Mouse (Mus musculus) limb, embryonic 12.5 days (tissue): Measurements from ENCODE around the gene Yju2. TPM values are rescaled to one million over a fixed set of nuclear protein-coding genes. Genes with fewer than 3 reads are reported as not detected.
A peak's percentile ranks its signal among the peaks of the same experiment; 100 is the strongest.

Experiments used
- ATAC-seq: fragments of 200-750 bp; cut with Nextera tagmentation; 2 replicates; pipeline ENCODE4 v1.8.0; 2017; ENCODE audit warnings: low read depth, moderate TSS enrichment; ENCODE audit not compliant: insufficient number of reproducible peaks, insufficient read depth, low FRiP score, low TSS enrichment
- H3K27ac ChIP-seq: fragments of 300-500 bp; sonication (generic); 2 replicates; pipeline ENCODE4 v1.5.1; 2016; ENCODE audit warnings: mild to moderate bottlenecking, moderate library complexity
- H3K27me3 ChIP-seq: fragments of 300-500 bp; sonication (generic); 2 replicates; pipeline ENCODE4 v1.6.1; 2016; ENCODE audit warnings: mild to moderate bottlenecking, moderate library complexity
- H3K36me3 ChIP-seq: fragments of 300-500 bp; sonication (generic); 2 replicates; pipeline ENCODE4 v1.6.1; 2016; ENCODE audit warnings: mild to moderate bottlenecking, moderate library complexity
- H3K4me1 ChIP-seq: fragments of 300-500 bp; sonication (generic); replicated peaks from 2 replicates; pipeline ENCODE4 v1.6.1; 2016
- H3K4me2 ChIP-seq: fragments of 300-500 bp; sonication (generic); 2 replicates; pipeline ENCODE4 v1.6.1; 2016; ENCODE audit warnings: mild to moderate bottlenecking, moderate library complexity
- H3K4me3 ChIP-seq: fragments of 300-500 bp; sonication (generic); replicated peaks from 2 replicates; pipeline ENCODE4 v1.5.1; 2016; ENCODE audit warnings: mild to moderate bottlenecking
- H3K9ac ChIP-seq: fragments of 300-500 bp; sonication (generic); replicated peaks from 2 replicates; pipeline ENCODE4 v1.6.1; 2016; ENCODE audit warnings: mild to moderate bottlenecking, moderate library complexity
- H3K9me3 ChIP-seq: fragments of 300-500 bp; sonication (generic); 2 replicates; pipeline ENCODE4 v1.6.1; 2016; ENCODE audit warnings: mild to moderate bottlenecking, moderate library complexity
- WGBS: fragments of 180-500 bp; shearing (Covaris S2); methylation state at CpG from one replicate; pipeline ENCODE4 v1.1.7; 2016; 5-methylcytosine and 5-hydroxymethylcytosine counted together
- polyA plus RNA-seq: library from polyadenylated mRNA; unstranded; fragments of >200 nt; fragmentation: Nextera tagmentation; extraction: Ambion mirVana; gene quantifications from 2 replicates; pipeline ENCODE4 v1.2.1, GENCODE M21; 2016

Yju2 gene
- polyA plus RNA-seq, 1 experiment from 2014 or later = 26.6 TPM

DNA sequence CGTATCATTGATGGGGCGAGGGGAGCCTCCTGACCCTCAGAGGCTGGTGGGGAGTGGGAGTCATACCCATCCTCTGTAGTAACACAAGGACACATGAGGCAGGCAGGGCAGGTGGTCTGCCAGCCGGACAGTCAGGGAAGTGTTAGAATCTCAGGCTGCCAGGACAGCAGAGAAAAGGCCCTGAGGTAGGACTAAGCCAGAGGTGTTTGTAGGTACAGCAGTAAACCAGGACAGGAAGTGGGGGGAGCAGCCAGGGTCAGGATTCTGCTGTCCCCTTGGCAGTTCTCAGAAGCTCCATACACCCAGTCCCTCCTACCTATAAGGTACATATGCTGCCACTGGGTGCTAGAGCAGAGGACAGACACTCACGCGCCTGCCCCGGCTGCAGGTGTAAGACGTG lies 2.7 kb downstream of the Yju2 start:
- no peaks in the 10 kb centered on the region for H3K27me3 ChIP-seq

GRCm38 (mm10) chr17:55963171-55963570 lies 4.3 kb downstream of the Yju2 start:
- H3K4me3 ChIP-seq = no peak overlapping the region
- H3K4me2 ChIP-seq = no peak overlapping the region
- no peak overlapping the region for H3K9ac ChIP-seq
- no peaks in the 10 kb centered on the region for H3K27me3 ChIP-seq
- H3K4me1 ChIP-seq = peaks cover 9% of the 10 kb centered on the region
- 82% methylated on average over 14 of the region's 14 CpGs for WGBS
- no peaks in the 10 kb centered on the region for H3K9me3 ChIP-seq
- no peak for ATAC-seq
- H3K36me3 ChIP-seq = peaks cover 71% of the 10 kb centered on the region
- H3K27ac ChIP-seq = no peak overlapping the region

More for the DNA sequence above, 2.7 kb downstream of the Yju2 start:
- peaks cover 17% of the 10 kb centered on the region for H3K4me1 ChIP-seq
- no peak overlapping the region for H3K9ac ChIP-seq
- no peak overlapping the region for H3K4me2 ChIP-seq
- H3K27ac ChIP-seq = no peak overlapping the region
- H3K36me3 ChIP-seq = peaks cover 55% of the 10 kb centered on the region
- no peak overlapping the region for H3K4me3 ChIP-seq
- no peak for ATAC-seq
- 87% methylated on average over 7 of the region's 7 CpGs for WGBS
- H3K9me3 ChIP-seq = no peaks in the 10 kb centered on the region

GRCm38 (mm10) chr17:55964496-55964895 lies 5.6 kb downstream of the Yju2 start:
- ATAC-seq = no peak
- 90% methylated on average over 10 of the region's 10 CpGs for WGBS
- Histone ChIP-seq H3K4me1 (peaks cover 5% of the 10 kb centered on the region), H3K9ac (no peak overlapping the region), H3K36me3 (peaks cover 75% of the 10 kb centered on the region), H3K4me3 (no peak overlapping the region), H3K9me3 (no peaks in the 10 kb centered on the region), H3K4me2 (no peak overlapping the region), H3K27me3 (no peaks in the 10 kb centered on the region), H3K27ac (no peak overlapping the region)

GRCm38 (mm10) chr17:55964996-55965395 lies 6.1 kb downstream of the Yju2 start:
- Histone ChIP-seq H3K4me3 (no peak overlapping the region), H3K27me3 (no peaks in the 10 kb centered on the region), H3K9ac (no peak overlapping the region), H3K4me1 (no peaks in the 10 kb centered on the region; the same call in 1 of the 2 replicates), H3K27ac (no peak overlapping the region), H3K9me3 (no peaks in the 10 kb centered on the region), H3K4me2 (no peak overlapping the region), H3K36me3 (peaks cover 75% of the 10 kb centered on the region)
- 81% methylated on average over 9 of the region's 9 CpGs for WGBS
- no peak for ATAC-seq

DNA sequence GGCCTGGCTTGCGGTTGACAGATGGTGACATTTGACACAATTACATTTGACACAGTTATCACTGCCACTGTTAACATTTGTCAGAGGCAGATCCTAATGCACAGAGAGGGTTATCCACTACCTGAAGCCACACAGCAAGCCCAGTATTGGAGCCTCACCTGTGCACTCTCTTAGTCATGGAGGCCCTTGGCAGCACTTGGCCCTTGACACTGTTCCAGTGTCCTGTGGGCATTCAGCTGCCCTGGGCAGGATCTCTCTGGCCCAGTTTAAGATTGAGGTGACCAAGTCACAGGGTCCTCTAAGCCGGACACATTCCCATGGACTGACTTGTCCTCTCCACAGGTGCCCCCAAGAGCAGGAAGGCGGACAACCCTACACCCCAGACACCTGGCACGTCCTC lies 8.3 kb downstream of the Yju2 start:
- no peak overlapping the region for H3K9ac ChIP-seq
- ATAC-seq = no peak
- H3K27ac ChIP-seq = no peak overlapping the region
- H3K4me3 ChIP-seq = no peak overlapping the region
- H3K36me3 ChIP-seq = peaks cover 59% of the 10 kb centered on the region
- H3K4me1 ChIP-seq = peaks cover 12% of the 10 kb centered on the region
- peaks cover 5% of the 10 kb centered on the region; the same call in 1 of the 2 replicates for H3K27me3 ChIP-seq
- no peaks in the 10 kb centered on the region for H3K9me3 ChIP-seq
- no peak overlapping the region for H3K4me2 ChIP-seq
- 93% methylated on average over 4 of the region's 4 CpGs for WGBS

- H3K27ac ChIP-seq = no peak overlapping the region
- H3K36me3 ChIP-seq = peaks cover 57% of the 10 kb centered on the region
- peaks cover 12% of the 10 kb centered on the region for H3K4me1 ChIP-seq
- H3K4me3 ChIP-seq = no peak overlapping the region
- H3K27me3 ChIP-seq = peaks cover 5% of the 10 kb centered on the region; the same call in 1 of the 2 replicates
- 69% methylated on average over 7 of the region's 7 CpGs for WGBS
- H3K9ac ChIP-seq = no peak overlapping the region
- H3K4me2 ChIP-seq = no peak overlapping the region
- H3K9me3 ChIP-seq = no peaks in the 10 kb centered on the region
- no peak for ATAC-seq
These were observed 9.3 kb downstream of the Yju2 start for GRCm38 (mm10) chr17:55968210-55968609.

GRCm38 (mm10) chr17:55969560-55969959 lies 10.7 kb downstream of the Yju2 start:
- Histone ChIP-seq H3K27me3 (peaks cover 5% of the 10 kb centered on the region; the same call in 1 of the 2 replicates), H3K4me1 (peaks cover 12% of the 10 kb centered on the region), H3K4me3 (peak overlapping the region; percentile 63), H3K9ac (no peak overlapping the region), H3K36me3 (peaks cover 55% of the 10 kb centered on the region), H3K27ac (no peak overlapping the region), H3K4me2 (peak overlapping the region; percentile 83), H3K9me3 (no peaks in the 10 kb centered on the region)
- no peak for ATAC-seq
- WGBS = 53% methylated on average over 14 of the region's 14 CpGs

DNA sequence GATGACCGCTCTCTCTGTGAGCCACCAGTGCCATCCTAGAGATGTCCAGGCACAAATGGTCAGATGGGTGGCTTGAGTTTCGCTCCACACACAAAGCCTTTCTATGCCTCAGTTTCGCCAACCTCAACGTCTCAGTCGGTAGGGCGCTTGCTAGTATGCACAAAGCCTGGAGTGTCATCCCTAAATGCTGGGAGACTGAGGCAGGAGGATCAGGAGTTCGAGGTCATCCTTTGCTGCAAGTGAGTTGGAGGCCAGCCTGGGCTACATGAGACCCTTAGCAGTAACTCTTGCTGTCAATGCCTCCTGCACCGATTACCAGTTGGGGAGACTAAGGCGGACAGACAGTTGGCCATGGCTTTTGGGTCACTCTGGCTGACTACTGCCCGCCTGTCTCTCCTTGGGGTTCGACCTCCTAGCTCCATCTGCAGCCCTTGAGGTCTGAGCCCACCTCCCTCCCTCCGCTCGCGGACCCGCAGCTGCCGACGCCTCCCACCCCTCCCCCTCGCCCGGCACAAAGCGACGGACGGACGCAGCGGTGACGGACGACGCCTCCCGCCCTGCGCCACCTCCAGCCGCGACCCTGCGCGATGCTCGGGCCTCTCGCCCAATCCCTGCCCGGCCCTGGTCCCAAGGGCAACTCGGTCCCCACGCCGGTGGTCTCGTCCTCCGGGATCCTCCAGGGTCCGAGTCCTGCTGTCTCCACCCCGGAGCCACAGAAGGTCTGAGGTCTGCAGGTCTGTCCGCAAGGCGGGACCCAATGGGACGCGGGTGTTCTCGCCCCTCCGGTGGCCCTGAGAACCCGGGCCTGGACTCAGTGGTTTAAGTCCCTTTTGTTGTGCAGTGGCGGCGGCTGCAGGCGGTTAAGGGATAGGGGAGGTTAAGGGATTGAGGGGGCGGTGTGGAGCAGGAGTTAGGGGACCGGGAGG lies 11.3 kb downstream of the Yju2 start, which contains the start of gene Shd:
Gene Shd (plus strand): TSS at position 502 of the 926 bp plus-strand sequence.
- Histone ChIP-seq H3K9ac (peak within 1 kb of the TSS; percentile 78), H3K9me3 (no peaks in the 10 kb centered on the region), H3K36me3 (peaks cover 50% of the 10 kb centered on the region)

DNA sequence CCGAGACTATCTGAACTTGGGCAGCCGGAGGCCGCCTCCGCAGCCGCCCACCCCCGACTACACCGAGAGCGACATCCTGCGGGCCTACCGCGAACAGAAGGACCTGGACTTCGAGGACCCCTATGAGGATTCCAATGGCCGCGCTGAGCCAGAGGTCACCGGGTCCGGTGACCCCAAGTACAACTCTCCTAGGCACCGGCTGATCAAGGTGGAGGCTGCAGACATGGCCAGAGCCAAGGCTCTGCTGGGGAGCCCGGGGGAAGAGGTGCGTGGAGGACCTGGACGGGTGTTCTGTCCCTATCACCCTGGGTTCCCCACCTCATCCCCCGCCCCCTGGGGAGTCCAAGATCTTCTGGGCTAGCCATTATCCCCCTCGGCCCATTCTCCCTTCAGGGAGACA lies 12.6 kb downstream of the Yju2 start:
- Histone ChIP-seq H3K9me3 (no peaks in the 10 kb centered on the region), H3K4me2 (peak overlapping the region; percentile 83), H3K4me1 (peaks cover 15% of the 10 kb centered on the region), H3K36me3 (peaks cover 45% of the 10 kb centered on the region), H3K27ac (no peak overlapping the region), H3K27me3 (peaks cover 5% of the 10 kb centered on the region; the same call in 1 of the 2 replicates), H3K9ac (peak overlapping the region; percentile 78; the same call in 1 of the 2 replicates), H3K4me3 (peak overlapping the region; percentile 63)
- 22% methylated on average over 22 of the region's 22 CpGs for WGBS
- ATAC-seq = no peak

More for the DNA sequence above, 11.3 kb downstream of the Yju2 start, which contains the start of gene Shd:
- Histone ChIP-seq H3K27ac (no peak within 1 kb of the TSS; the same call in 1 of the 2 replicates), H3K4me2 (peak within 1 kb of the TSS; percentile 83), H3K4me1 (peaks cover 12% of the 10 kb centered on the region), H3K4me3 (peak within 1 kb of the TSS; percentile 63), H3K27me3 (peaks cover 5% of the 10 kb centered on the region; the same call in 1 of the 2 replicates)
- 8% methylated on average over 55 of the region's 55 CpGs for WGBS
- no peak for ATAC-seq

GRCm38 (mm10) chr17:55976255-55976862 lies 17.5 kb downstream of the Yju2 start:
- WGBS = 19% methylated on average over 13 of the region's 13 CpGs
- Histone ChIP-seq H3K4me3 (no peak overlapping the region), H3K9me3 (no peaks in the 10 kb centered on the region; the same call in 1 of the 2 replicates), H3K36me3 (peaks cover 24% of the 10 kb centered on the region), H3K4me2 (no peak overlapping the region), H3K27ac (no peak overlapping the region), H3K4me1 (peaks cover 6% of the 10 kb centered on the region), H3K27me3 (peaks cover 2% of the 10 kb centered on the region; the same call in 1 of the 2 replicates), H3K9ac (no peak overlapping the region)
- peak; percentile 43 for ATAC-seq

DNA sequence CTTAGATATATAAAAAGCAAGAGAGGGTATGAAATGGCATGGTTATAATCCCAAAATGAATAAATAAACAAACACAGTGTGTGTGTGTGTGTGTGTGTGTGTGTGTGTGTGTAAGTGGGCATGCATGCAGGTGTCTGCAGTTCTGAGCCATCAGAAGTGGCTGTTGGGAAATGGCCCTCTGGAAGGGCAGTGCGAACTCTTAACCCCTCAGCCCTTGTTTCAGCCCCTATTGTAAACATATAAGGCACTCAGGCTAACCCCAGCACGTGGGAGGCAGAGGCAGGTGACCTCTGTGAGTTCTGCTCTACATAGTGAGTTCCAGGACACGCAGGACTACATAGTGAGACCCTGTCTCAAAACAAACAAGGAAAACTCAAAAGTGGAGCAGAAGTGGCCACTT lies 18.4 kb downstream of the Yju2 start:
- Histone ChIP-seq H3K4me3 (no peak overlapping the region), H3K27me3 (no peaks in the 10 kb centered on the region), H3K9ac (no peak overlapping the region), H3K9me3 (no peaks in the 10 kb centered on the region; the same call in 1 of the 2 replicates), H3K27ac (no peak overlapping the region), H3K36me3 (peaks cover 24% of the 10 kb centered on the region), H3K4me1 (0 out of 2 replicates have a peak, but pooled peaks cover 3% of the 10 kb centered on the region), H3K4me2 (no peak overlapping the region)
- ATAC-seq = no peak
- WGBS = 53% methylated on average over 3 of the region's 3 CpGs
